Mouse (Mus musculus) adrenal gland, adult 18-20 months (tissue): ENCODE data around the gene Vmn2r19. TPM values are rescaled to one million over a fixed set of nuclear protein-coding genes. Genes with fewer than 3 reads are reported as not detected.
"Not testable (repeated sequence)": the region's sequence is repeated elsewhere in the genome, so short reads cannot be mapped to it uniquely, and the experiment has no call there.

Source experiments
- DNase-seq, 2 experiments: peaks; one replicate each; pipeline ENCODE4 v3.0.0; 2021 to 2022; ENCODE audit warnings: low spot score in 2 of 2
- long read RNA-seq, 2 experiments: library from polyadenylated mRNA; stranded (forward); transcript quantifications; one replicate each; pipeline ENCODE4 v2.0.0; 2021
- total RNA-seq, 2 experiments: library from RNA; stranded (reverse); gene quantifications; 1 replicate in 1 of 2; 2 replicates in 1 of 2; pipeline ENCODE4 v1.2.3; 2021

Gene Vmn2r19
- total RNA-seq: not detected
- long read RNA-seq, experiment 1: 0 reads
- long read RNA-seq, experiment 2: 0 reads

DNA sequence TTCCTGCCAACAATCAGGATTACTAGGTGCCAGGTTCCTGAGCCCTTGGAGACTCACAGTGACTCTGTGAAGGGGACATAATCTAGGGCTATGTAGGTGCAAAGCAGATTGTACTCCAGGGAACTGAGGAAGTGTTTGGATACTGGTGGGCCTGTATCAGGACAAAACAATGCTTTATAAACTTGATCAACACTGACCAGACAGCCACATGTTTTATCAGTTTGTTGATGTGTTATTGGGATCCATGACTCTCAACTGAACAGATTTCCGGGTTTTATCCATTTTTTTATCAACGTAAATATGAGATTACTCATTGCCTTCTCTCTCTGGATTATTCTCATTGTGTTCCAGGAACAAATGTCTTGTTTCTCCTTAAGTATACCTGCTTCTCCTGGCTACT lies at the start of gene Vmn2r19:
Gene Vmn2r19, plus strand, starts transcription at position 301 of the 400 bp plus-strand sequence.
- no peak for DNase-seq

DNA sequence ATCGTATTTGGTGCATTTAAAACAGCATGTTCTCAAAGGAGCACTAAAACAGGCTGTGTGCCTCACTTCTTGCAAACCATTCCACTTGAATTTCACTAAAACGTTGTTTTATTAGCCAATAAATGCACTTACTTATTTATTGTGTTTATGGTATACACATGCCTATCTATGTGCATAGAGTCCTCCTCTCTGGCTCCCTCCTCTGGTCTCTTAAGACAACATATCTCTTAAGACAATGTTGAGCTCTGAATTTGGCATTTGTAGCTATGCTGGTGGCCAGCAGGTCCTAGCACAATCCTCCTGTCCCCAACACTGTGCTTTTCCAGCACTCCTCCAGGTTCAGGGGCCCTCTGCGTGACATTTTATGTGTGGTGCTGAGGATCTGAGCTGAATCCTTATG lies 49.2 kb upstream of the Vmn2r19 start:
- DNase-seq: no peak

DNA sequence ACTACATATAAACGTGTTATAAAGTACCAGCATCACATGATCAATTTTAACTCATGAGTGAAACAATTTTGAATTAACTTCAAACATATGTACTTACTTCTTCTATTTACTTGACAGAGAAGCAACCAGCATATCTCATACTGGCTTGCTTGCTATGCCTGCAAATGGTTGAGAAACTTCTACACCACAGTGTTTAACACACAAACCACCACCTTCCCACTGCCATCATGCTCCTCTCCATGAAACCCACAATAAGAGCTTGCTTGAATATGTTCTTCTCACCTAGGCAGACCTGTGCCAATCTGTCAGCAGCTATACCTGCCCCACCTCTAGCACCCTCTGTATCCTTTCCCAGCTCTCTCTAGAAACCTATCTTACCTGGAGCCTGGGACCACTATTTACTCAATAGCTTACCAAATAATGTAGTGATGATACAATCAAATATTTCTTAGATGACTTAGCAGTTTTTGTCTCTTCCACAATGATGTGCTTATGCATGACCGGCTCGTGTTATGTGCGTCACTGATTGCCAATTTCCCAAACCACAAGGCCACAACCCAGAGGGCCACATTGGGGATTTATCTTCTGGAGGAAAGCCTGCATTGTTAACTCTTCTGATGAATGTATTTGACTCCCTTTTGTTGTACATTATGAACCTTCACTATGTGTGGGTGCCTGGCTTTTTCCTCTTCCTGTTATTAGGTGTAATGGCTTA lies 48.1 kb upstream of the Vmn2r19 start:
- DNase-seq: no peak

DNA sequence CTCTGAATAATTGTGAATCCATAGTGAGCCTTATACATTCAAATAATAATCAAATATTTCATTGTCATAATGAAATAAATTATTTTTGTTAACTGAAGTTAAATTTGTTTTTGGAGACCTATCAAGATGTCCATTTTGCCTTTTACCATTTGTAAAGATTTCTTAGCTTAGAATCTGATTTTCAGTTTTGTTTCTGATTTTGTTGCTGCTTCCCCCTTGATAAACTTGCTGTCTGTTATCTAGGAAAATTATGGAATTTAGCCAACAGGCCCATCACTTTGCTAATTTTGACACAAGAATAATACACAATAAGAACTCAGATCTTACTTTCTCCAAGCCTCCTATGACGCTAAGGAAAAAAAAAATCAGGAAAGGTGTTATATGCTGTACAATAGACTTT lies 47.3 kb upstream of the Vmn2r19 start:
- DNase-seq: no peak

DNA sequence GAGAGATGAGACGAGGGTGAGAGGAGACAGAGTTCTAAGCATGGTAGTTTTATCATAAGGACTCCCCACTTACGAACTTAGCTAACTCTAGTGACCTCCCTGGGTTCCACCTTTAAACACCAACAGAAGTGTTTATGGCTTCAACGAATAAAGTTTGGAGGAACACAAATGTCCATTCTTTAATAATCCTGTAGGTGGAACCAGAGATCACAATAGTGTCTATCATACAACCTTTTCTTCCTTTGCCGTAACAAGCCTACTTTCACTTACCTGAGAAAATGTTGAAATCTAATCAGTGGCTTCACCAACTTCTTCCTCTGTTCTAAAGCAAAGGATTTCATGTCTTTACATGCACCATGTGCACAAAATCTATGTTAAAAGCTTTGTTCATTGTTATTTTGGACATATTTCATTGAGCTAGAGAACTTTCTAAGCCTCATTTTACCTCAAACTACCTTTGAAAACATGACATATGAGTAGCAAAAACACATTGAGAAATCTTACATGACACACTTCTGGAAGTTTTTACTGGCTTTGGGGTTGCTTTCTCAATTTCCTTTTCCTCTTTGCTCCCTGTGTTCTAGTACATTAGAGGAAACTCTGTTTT lies 46.5 kb upstream of the Vmn2r19 start, which contains the start of gene Clec4d:
Gene Clec4d, plus strand, starts transcription at position 557 of the 607 bp plus-strand sequence.
- no peak for DNase-seq

DNA sequence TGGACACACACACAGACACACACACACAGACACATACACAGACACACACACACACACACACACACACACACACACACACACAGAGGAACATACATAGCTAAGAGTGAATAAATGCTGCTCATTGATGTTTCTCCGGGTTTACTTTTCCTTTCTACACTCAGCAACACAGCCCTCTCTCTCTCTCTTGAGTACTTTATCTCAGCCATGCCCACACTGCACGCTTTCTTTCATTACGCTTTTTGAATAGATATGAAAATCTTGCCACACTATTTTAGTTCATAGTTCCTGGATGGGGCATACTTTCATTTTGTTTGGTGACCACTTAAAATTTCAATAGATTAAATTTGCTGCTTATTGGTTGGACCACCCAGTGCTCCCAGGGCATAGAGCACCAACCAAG lies 43.9 kb upstream of the Vmn2r19 start:
- DNase-seq: no peak

DNA sequence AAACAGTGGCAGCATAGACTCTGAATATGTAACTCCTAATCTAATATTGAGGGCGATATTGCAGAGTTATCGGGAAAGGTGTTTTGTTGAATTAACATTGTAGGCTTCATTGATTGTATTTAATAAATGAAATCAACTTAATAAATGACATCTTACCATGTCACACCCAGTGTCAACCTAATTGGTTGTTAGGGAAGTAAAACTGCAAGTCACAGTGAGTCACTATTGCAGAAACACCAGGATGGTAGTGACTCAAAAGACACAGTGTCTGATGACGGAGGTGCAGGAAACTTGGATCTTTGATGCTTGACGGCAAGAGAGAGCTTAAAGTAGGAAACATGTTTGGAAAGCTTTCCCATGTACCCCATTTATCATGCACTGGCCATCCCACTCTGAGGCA lies 42.3 kb upstream of the Vmn2r19 start:
- DNase-seq: no peak

DNA sequence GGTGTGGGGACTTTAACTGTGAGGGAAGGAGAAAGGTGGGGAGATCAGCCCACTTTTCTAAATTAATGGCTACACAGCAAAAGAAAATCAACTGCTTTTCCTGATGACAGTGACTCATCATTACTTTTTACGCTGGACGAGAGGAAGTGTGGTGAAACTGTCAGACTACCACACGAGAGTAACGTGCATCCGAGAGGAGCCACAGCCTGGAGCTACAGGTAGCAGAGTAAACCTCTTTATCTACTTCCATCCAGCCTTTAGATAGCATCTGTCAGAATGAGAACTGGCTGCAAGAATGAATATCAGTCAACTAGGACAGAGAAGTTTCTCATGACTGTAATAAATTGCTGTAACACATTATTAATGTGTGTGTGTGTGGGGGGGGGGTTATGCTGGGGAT lies 41.2 kb upstream of the Vmn2r19 start:
- no peak for DNase-seq

DNA sequence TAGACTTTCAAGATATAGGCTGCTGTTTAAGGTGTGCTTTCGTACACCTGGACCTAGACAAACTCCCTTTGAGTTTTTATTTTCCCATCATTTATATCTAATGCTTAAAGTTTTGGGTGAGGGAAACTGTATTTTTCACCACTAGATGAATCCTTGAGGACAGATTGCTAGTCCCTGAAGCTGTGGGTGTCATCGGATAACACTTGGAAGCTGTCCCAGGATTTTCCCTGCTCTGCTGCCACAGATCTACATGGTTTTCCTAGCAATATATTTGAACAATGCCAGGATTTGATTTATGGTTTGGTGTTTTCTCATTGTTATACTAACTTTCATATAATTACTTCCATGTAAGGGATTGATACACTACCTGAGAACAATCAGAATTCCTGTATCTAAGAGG lies 28.7 kb upstream of the Vmn2r19 start:
- DNase-seq: no peak

DNA sequence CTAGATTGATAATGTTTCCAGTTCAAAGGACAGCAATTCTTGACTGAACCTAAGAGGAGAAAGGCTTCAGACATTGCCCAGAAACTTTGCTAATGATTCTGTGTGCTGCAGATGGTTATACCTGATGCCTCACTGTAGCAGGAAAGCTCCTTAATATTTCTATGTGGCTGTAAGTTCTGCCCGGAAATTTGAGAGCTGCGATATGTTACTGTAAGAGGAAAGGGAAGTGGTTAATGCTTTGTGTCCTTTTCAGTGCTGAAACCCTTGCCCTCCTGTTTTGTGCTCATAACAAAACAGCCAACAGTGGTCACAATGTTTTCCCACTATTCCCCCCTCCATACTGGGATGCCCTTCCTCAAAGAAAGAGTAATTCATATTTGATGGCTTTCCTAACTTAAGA lies 21.8 kb upstream of the Vmn2r19 start:
- no peak for DNase-seq

DNA sequence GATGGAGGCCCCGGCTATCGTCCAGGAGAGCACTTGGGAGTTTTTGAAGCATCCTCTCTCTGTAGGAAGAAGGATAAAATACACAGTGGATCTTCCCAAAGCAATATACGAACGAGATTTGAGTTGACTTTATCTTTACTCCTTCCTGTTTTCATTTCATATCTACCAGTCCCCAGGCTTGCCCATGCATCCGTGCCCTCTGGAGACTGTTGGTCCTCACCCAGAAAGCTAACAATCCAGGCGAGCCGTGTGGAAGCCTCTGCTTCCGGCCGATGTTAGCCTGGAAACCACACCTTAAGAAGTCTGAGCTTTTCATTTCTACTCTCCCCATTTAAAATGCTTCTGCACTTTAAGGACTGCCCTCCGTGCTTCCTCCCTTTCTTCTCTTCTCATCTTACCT lies 19.2 kb upstream of the Vmn2r19 start:
- DNase-seq: no peak

DNA sequence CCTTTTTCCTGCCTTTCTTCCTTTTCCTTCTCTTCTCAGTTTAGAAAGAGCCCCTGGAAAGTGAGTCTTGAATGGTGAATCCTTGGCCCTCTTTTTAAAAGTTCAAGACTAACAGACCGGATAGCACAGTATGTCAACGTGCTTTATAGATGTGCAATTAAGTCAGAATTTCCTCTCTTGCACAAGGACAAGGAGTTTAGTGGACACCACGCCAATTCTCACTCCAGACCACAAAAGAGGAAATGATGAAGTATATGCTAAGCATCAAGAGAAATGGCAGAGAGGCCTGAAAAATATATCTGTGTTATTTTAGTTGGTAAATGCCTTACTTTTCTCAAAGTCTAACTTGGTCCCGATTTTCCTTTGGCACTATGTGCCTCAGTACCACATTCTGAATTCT lies 18.4 kb upstream of the Vmn2r19 start, which contains the start of gene Clec4e:
Gene Clec4e, minus strand, starts transcription at position 118 of the 400 bp plus-strand sequence.
- no peak for DNase-seq

DNA sequence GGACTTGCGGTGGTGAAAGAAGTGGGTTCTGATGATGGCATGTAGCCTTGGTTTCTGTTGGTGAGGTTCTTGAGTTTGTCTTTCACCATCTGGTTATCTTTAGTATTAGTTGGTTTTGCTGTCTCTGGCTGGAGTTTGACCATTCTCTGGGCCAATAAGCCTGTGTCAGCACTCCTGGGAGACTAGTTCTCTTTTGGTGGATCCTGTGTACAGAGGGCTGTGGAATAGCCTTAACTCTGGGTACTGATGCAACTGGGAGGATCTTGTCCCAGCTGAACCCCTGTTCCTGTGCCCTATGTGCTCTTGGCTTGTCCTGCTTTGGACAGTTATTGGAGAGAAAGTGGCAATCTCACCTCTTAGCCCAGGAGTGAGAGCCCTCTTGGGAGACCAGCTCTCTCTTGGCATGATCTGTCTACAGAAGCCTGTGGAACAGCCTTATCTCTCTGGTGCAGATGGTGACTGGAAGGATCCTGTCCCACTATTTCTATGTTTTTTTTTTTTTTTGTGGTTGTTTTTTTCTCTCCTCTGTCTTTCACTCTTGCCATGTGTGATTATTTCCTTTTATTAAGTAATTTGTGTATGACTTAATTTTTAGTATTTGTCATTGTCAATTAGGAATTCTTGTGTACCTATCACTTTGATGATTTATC lies 15.3 kb upstream of the Vmn2r19 start:
- DNase-seq: no peak

DNA sequence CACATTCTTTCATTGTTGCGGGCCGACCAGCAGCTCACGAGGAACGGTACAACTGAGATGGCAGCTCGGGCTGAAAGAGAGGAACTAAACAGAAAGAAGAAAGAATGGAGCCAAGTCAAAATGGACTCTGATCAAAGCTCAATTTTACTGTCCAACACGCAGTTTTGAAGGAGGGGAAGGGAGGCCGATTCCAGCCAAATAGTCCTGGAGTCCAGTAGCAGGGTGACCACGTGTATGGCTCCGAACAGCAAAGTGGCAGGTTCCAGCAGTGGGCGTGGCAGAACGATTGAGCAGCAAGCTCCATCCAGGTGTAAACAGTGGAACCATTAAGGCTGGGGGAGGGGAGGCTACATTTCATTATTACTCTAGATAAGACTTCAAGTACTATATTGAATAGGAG lies 14.6 kb upstream of the Vmn2r19 start:
- not testable (repeated sequence) for DNase-seq

DNA sequence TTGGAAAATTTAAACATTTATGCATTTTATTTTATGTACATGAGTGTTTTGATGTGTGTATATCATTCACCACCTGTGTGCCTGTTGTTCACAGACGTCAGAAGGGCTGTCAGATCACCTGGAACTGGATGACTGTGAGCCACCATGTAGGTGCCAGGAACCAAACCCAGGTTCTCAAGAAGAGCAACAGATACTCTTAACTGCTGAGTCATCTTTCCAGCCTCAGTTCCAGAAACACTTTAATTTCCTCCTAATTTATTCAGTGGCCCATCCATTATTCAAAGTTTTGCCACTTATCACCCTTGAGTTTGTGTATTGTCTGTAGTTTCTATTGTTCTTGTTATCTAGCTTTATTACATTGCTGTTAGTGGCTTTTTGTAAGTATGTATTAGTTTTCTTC lies 11.4 kb upstream of the Vmn2r19 start:
- DNase-seq: no peak

DNA sequence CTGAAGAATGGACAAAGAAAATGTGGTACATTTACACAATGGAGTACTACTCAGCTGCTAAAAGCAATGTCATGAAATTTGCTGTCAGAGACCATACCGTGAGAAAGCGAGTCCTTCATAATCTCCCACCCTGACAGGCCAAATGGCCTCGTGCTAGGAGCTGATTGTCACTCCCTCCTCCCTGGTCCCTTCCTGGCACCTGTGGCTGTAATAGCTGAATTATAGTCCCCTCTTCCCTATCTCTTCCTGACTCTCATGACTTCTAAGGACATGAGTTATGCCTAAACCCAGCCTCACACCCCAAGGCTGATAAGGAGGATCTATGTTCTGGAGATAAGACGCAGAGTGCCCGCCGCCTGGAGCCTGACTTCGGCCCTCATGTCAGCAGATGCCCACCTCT lies 1.8 kb upstream of the Vmn2r19 start:
- DNase-seq: not testable (repeated sequence)

DNA sequence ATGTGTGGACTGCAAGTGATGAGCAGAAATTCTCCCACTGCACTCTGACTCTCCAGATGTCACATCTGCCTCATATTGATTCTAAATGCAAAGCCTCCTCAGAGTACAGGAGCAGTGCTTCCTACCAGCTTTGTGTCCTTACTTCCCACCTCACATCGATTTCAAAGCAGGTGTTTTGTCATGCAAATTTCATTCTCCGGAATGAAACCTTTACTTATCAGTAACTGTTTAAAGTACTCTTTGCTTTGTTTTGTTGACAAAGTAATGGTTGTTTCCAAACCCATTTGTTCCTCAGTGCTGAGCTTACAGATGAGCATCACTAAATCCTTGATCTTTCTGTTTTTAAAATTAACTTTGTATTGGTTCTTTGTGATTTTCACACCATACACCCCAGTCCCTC lies 24.4 kb downstream of the Vmn2r19 start:
- DNase-seq: no peak

DNA sequence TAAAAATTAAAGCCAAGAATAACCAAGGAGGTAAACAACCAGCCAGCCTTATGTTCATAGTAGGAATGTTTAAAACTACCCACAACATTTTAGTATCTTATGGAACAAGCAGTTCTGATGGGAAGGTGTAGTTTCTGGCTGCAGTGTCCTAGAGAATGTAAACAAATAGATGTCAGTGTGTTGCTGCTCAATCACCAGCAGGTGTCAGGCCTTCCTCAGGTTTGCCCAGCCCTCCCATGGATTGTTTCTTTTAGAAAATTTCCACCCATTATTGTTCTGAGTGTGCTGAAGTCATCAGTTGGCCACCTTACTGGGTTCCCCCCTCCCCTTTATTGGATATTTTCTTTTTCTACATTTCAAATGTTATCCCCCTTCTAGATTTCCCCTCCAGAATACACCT lies 32.0 kb downstream of the Vmn2r19 start:
- DNase-seq: no peak

DNA sequence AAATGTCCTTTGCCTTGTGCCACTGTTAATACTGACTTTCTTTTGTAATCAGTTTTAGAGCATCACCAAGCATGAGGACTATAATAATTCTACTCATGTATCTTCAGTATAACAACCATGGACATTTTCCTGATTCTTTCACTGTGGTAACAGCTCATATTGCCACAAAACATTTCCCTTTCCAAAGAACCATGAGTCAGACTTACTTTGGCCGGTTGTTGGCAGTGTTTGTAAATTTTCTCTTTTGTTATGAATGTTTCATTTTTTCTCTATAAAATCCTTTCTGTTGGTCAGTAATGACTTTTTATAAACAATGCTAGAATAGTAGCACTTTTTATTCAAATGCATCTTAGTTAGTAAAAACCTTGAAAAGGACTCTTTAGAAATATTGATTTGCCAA lies 38.0 kb downstream of the Vmn2r19 start:
- no peak for DNase-seq
